Mouse (Mus musculus): ENCODE data around the gene Ncoa1.
"Not testable (repeated sequence)": the region's sequence is repeated elsewhere in the genome, so short reads cannot be mapped to it uniquely, and the experiment has no call there.

Gene Ncoa1

GRCm38 (mm10) chr12:4475251-4475993 lies 1.6 kb downstream of the Ncoa1 start:
- DNase-seq, result no peak

- DNase-seq, result no peak
These were observed 7.9 kb downstream of the Ncoa1 start for GRCm38 (mm10) chr12:4469115-4469514.

DNA sequence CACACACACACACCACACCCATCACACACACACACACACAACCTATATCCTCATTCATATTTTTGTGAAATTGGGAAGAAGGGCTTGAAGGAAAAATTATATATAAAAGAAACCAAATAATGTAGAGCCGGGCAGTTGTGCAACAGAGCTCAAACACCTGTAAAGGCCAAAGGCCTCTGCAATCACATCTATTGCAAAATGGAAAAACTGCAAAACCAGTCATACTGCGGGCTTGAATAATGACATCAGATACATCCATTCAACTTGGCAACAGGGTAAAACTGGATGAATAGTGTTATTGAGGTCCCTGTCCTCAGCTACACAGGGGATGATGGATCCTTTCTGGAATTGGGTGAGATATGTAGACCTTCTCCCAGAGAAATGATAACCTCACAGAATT lies 13.3 kb downstream of the Ncoa1 start:
- DNase-seq, result no peak

DNA sequence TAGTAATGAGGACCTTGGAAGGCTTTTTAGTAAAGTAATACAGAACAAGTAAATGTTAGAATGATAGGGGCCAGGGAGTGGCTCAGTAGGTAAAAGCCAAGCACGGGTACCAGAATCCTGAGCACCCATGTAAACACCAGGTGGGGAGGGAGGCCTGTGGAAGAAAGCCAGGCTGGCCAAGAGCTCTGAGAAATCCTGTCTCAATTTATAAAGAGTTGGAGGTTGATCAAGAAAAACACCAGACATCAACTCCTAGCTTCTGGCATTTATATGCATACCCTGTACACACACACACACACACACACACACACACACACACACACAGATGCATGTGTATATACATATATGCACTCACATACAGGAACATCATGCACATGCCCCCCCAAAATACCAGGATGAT lies 14.6 kb downstream of the Ncoa1 start:
- DNase-seq, result no peak

- no peak for DNase-seq
These were observed 16.0 kb downstream of the Ncoa1 start for GRCm38 (mm10) chr12:4460990-4461389.

DNA sequence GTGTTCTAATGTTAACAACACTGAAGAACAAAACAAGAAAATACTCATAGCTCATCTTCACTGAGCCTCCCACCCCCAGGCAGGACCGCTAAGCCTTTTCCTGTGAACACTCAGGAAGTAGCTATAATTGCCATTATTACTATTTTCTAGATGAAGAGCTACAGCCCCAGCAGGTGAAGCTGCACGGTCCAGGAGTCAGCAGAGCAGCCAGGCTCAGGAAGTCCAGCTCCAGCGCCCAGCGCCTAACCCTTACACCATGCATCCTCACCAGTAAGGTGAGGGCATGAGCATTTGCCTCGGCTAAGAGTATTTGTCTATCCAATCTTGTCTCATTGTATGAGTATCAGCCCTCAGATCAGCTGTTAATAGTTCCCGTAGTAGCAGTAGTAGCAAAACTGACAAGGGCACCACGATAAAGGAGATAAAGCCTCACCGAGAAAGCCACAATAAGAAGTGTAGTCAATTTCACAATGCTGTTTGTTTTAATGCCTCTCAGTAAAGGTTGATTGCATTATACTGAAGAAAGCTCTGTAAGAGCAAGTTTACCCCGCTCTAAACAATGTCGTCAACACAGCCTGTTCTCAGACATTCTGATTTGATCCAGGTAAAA lies 21.9 kb downstream of the Ncoa1 start:
- no peak for DNase-seq

- DNase-seq, result no peak
These were observed 22.7 kb downstream of the Ncoa1 start for GRCm38 (mm10) chr12:4454248-4454647.

- DNase-seq, result no peak
These were observed 24.7 kb downstream of the Ncoa1 start for GRCm38 (mm10) chr12:4452233-4452632.

GRCm38 (mm10) chr12:4450485-4450884 lies 26.5 kb downstream of the Ncoa1 start:
- not testable (repeated sequence) for DNase-seq

- no peak for DNase-seq
These were observed 28.8 kb downstream of the Ncoa1 start for GRCm38 (mm10) chr12:4448076-4448589.

- DNase-seq, result no peak
These were observed 32.0 kb downstream of the Ncoa1 start for GRCm38 (mm10) chr12:4444946-4445345.

DNA sequence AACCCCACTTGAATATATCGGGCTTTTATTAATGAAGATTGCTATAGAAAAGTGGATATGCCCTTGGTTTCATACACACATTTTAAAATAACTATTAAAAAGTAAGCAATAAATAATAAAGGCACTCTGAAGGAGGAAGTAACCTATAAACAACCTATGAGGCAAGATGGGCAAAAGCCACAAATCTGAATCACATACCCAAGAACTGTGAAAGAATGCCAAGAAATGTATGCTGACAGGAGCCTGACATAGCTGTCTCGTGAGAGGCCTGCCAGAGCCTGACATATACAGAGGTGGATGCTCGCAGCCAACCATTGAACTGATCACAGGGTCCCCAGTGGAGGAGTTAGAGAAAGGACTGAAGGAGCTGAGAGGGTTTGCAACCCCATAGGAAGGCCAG lies 35.5 kb downstream of the Ncoa1 start:
- no peak for DNase-seq

DNA sequence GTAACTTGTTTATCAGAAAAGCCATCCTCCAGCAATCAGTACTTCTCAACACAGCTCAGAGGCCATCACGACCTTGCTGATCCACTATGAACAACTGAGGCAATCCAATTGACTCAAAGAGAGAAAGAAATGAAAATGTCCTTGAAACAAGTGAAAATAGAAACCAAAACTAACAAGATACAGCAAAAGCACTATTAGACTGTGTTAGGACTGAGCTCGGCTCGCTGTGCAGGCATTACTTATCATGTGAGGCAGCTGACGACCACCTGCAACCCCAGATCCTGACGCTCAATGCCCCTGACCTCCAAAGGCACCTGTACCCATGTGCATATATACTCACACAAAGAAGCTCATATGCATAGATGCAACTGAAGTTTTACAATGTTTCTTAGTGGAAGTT lies 40.8 kb downstream of the Ncoa1 start:
- DNase-seq, result no peak

- peak; percentile 19 for DNase-seq
These were observed 43.4 kb downstream of the Ncoa1 start for GRCm38 (mm10) chr12:4433549-4433948.

- no peak for DNase-seq
These were observed 45.0 kb downstream of the Ncoa1 start for GRCm38 (mm10) chr12:4431978-4432377.

- DNase-seq, result no peak
These were observed 46.7 kb downstream of the Ncoa1 start for GRCm38 (mm10) chr12:4430061-4430825.

GRCm38 (mm10) chr12:4418824-4419223 lies 58.2 kb downstream of the Ncoa1 start:
- DNase-seq, result no peak

GRCm38 (mm10) chr12:4417626-4418263 lies 59.2 kb downstream of the Ncoa1 start:
- no peak for DNase-seq

DNA sequence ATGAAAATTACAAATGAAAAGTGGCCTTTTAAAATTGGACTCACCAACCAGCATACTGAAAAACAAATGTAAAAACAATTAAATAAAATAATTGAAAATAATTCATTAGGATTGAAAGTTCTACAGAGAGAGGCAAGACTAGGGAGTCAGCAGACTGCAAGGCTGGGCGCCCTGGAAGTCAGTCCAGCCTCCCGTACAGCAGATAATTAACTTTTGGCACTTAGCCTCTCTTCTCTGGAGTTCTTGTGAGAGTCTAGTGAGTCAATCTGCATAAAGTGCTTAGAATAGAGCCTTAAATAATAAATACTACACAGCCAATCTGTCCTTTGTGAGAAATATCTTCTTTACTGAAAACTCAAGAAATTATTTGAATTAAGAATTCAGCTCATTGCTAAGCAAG lies 69.9 kb downstream of the Ncoa1 start:
- no peak for DNase-seq

GRCm38 (mm10) chr12:4406155-4406554 lies 70.8 kb downstream of the Ncoa1 start:
- no peak for DNase-seq

DNA sequence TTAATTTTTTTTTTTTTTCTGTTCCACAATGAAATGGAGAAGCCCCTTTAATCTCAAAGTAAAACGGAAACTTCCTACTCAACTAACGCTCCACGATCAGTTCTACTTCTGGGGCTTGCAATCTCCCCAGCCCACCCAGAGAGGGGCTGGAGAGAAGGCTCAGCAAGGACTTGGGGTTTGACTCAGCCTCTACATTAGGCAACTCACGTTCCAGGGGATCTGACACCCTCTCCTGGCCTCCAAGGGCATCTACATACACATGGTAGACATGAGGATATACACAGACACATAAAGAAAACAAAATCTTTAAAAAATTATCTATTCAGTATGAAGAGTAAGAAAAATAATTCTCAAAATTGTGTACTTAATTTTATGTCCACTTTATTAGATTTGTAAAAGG lies 73.8 kb downstream of the Ncoa1 start:
- DNase-seq, result no peak

- no peak for DNase-seq
These were observed 80.8 kb downstream of the Ncoa1 start for GRCm38 (mm10) chr12:4396221-4396620.

GRCm38 (mm10) chr12:4392590-4392989 lies 84.4 kb downstream of the Ncoa1 start:
- no peak for DNase-seq

All from right cerebral cortex, adult 18-20 months (tissue).